Mouse (Mus musculus): ENCODE data around the gene Usp13.

Gene Usp13

GRCm38 (mm10) chr3:32939802-32940501 lies 122.6 kb downstream of the Usp13 start:
- no peak for ATAC-seq (ENCODE audit: low TSS enrichment)

DNA sequence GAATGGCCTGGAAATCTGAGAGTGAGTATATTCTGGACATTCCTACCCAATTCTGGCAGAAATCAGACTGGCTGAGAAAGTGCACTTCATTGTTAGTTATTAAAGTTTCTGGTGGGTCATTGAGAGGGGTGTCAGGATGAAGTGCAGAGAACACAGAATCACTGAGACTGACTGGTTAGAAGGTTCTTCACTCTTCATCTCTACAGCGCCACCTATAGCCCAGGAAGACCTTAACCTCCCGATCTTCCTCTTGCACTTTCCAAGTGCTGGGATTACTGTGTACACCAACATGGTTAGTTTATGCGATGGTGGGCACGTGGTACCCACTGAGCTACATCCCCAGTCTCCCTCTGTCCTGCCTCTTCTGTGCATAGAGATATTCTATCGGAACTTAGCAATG lies 130.1 kb downstream of the Usp13 start:
- ATAC-seq (ENCODE audit: low TSS enrichment), result no peak

DNA sequence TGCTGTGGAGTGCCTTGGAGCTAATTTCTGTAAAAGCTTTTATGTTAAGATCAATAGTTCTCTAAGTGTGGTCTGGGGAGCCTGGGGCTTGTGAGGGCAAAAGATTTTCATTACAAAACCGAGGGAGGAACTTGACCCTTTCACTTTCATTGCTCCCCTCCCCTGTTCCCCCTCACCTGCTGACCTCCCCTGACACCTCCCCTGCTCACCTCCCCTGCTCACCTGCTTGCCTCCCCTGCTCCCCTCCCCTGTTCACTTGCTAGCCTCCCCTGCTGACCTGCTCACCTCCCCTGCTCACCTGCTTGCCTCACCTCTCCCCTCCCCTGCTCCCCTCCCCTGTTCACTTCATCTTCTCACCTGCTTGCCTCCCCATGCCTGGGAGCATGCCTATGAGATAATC lies 134.0 kb downstream of the Usp13 start:
- ATAC-seq (ENCODE audit: low TSS enrichment), result no peak

DNA sequence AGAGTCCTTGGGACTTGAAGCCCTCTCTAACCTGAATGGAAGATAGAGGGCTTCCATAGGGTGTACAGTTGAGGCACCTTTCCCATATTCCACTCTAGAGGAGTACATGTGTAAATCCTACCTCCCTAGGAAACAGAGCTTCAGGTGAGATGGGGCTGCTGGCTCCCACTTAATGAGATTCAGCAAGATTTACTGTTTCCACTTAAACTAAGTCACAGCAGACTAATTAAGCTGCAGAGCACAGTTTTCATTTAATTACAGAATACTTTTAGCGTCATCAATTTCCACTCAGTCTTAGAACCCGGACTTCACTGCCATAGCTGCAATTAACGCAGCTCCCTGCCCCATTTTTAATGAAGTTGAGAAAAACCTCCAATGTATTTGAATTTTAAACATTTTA lies 144.1 kb downstream of the Usp13 start:
- ATAC-seq (ENCODE audit: low TSS enrichment), result no peak

DNA sequence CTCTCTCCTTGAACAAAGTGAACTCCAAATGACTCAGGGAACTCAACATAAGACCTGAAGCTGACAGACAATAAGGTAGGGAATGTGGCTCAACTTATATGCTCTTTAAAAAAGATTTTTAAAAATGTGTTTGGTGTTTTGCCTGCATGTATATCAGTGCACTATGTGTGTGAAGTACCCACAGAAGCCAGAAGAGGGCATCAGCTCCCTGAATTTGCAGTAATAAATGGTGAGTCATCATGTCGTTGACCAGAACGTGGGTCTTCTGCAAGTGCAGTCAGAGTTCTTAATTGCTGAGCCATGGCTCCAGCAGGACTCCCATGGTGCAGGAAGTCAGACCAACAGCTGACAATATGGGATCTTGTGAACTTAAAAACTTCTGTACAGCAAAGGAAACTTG lies 148.2 kb downstream of the Usp13 start:
- ATAC-seq (ENCODE audit: low TSS enrichment), result no peak

DNA sequence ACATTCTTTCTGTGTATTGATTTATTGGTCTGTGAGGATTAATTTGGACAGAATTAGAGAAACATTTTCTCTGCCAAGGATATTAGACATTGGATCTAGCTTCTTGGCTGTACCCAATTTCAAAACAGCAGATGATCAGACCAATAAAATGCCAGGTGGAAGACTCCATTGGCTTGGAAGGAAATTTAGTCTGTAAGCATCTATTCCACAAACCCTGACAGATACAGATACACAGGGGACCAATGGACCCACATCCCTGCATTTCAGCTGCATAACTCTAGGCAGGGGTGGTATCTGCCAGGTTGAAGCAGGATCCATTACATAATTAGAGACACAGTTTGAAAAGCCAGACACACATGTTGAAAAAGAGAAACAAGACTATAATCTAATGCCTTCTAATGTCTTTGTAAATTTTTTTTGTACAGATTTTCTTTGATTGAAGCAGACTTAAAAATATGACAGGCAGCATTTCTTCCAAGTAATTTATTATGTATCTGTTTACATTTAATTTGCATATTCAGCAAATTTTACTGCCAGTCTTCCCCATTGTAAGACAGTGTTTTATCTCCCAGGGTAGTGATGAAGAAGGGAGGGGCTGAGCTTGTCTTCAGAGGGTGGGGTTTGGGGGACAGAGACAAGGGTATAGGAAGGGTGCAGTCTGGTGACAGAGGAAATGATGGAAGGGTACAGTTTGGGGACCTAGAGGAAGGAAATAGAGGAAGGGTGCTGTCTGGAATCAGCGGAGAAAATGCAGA lies 151.5 kb downstream of the Usp13 start:
- no peak for ATAC-seq (ENCODE audit: low TSS enrichment)

DNA sequence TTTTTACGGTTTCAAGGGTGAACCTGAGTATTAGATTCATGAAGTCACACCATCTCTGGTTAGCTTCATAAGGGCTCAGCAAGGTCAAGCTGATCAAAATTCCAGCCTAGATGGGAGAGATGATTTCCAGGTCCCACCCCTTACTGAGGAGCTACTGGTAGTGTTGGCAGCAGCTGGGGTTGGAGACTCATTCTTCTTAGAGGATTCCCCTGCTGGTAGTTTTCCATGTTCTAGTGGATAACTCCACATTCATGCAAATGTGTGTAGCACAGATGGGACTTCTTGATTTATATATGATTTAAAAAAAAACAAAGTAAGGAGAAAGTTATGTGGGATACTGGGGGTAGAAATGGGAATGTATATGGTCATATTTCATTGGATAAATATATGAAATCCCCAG lies 152.9 kb downstream of the Usp13 start:
- ATAC-seq (ENCODE audit: low TSS enrichment), result peak; percentile 66

DNA sequence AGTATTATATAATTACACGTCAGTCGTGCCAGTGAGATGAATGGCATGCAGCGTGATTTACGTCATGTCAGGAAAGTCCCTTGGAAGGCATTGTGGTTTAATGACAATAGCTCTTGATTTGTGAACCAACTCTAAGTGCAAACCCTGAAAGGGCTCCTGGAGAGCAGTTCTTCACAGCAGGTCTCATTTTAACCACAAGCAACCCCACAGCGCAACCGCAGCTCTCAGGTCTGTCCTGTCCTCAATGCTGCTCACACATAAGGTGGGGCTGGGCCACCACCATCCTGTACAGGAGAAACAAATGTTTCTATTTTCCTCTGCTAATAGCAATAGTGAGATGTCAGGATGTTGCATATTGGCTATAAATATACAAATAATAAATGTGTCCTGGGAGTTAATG lies 161.9 kb downstream of the Usp13 start:
- no peak for ATAC-seq (ENCODE audit: low TSS enrichment)

DNA sequence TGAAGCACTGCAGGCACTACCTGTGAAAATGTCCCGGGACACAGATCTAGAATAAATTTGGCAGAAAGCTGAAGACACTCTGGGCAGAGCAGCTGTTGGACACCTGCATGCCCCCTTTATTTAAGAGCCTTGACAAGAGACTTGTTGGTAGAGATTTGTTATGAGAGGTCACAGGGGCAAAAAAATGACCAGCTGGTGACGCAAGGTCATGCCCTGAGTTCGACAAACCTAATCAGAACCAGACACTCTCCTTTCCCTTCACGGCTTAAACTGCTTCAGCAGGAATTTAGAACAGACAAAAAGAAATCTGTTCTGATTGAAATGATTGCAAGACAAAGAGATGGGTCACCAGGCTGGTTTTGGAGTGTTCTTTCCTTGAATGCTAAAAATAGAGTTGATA lies 162.6 kb downstream of the Usp13 start:
- no peak for ATAC-seq (ENCODE audit: low TSS enrichment)

GRCm38 (mm10) chr3:32985141-32985540 lies 167.8 kb downstream of the Usp13 start:
- no peak for ATAC-seq (ENCODE audit: low TSS enrichment)

All from frontal cortex, adult (tissue).